Mouse (Mus musculus): ENCODE data around the gene Nbl1.

Gene Nbl1

DNA sequence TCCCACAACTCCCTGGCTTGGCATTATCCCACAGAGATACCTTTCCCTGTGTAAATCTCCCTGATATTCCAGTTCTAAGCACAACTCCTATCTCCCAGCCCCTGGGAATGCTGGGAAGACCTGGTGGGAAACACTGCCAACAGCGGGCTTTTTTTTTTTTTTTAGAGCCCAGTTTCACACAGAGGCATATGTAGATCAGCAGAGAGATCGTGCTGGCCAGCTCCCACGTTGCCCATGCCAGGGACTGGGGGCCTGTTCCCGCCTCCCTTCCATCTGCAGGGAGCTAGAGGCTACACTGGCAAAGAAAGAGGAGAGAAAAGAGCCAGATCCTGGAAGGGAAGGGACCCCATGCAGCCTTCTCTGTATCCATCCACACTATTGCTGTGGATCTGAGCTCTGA lies 24.5 kb downstream of the Nbl1 start:
- DNase-seq (ENCODE audit: low read depth, low spot score) = no peak

GRCm38 (mm10) chr4:139064831-139065230 lies 28.0 kb downstream of the Nbl1 start:
- peak; percentile 67 for DNase-seq (ENCODE audit: low read depth, low spot score)

- DNase-seq (ENCODE audit: low read depth, low spot score) = peak; percentile 59
Observed at GRCm38 (mm10) chr4:139059569-139059968, 33.2 kb downstream of the Nbl1 start.

- DNase-seq (ENCODE audit: low read depth, low spot score) = no peak
Observed at GRCm38 (mm10) chr4:139058029-139058428, 34.8 kb downstream of the Nbl1 start.

DNA sequence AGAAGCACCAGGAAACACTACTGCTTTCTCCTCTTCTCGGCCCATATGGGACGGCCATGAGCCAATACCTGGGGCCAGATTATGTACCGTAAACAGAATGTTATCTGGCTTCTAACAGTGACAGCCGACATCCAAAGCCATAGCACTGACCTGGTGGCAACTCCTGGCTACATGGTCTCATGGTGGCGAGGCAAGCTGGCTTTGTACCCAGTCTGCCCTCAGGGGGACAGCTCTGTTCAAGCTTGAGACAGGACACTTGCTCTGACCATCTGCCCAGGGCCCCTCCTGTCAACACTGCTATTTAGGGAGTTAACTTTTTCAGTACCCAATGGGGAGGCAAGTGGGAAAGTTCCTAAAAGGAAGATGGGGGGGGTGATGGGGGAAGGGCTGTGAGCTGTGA lies 35.5 kb downstream of the Nbl1 start:
- DNase-seq (ENCODE audit: low read depth, low spot score) = no peak

DNA sequence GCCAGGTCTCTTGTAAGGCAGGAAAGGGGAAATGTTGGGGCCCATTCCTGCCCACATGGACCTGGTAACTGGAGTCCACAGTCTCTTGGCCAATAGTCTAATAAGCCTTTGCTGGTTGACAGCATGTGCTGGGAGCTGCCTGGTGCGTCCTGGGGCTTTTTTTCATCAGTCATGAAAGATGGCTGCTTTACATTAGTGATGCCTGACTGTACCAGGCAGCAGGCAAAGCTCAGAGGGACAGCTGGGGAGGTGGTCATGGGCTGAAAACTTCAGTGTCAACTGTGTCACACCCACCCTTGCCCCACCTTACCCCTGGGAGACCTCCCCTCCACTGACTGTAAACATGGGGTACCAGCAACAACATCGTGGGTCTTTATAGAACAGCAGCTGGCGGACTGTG lies 37.0 kb downstream of the Nbl1 start:
- no peak for DNase-seq (ENCODE audit: low read depth, low spot score)

GRCm38 (mm10) chr4:139055336-139055735 lies 37.5 kb downstream of the Nbl1 start:
- no peak for DNase-seq (ENCODE audit: low read depth, low spot score)

- DNase-seq (ENCODE audit: low read depth, low spot score) = no peak
Observed at GRCm38 (mm10) chr4:139054300-139054923, 38.4 kb downstream of the Nbl1 start.

DNA sequence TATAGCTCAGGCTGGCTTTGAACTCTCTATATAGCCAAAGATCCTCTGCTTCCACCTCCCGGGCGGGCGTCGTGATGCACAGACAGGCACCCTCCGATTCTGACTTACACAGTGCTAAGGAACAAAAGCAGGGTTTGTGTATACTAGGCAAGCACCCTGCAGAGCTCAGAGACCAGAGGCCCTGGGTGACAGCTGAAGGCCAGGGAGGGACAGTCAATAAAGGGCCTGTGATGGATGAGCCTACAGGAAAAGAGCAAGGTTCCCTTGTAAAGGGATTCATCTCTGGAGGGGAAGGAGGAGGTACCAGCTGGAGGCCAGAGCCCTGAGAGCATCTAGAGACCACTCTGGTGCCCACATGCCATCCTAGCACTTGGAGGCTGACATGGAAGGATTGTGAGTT lies 39.4 kb downstream of the Nbl1 start:
- DNase-seq (ENCODE audit: low read depth, low spot score) = no peak

GRCm38 (mm10) chr4:139052796-139053195 lies 40.0 kb downstream of the Nbl1 start:
- DNase-seq (ENCODE audit: low read depth, low spot score) = no peak

GRCm38 (mm10) chr4:139048518-139048917 lies 44.3 kb downstream of the Nbl1 start:
- no peak for DNase-seq (ENCODE audit: low read depth, low spot score)

DNA sequence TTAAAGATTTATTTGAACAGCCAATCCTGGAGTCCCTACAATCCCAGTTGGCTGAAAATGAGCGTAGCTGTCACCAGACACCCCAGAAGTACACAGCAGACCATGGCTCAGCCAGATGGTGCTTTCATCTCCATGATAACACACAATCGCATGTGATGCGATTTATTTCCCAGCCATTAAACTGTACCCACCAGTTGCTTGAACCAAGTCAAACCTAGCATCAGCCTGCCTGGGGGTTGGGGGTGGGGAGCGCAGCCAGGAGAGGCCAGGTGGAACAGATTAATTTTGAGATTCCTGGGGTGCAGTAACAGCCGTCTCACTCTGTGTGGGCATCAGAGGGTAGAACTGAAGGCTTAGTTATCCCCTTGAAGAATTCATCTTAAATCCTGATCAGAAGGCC lies 46.4 kb downstream of the Nbl1 start:
- no peak for DNase-seq (ENCODE audit: low read depth, low spot score)

- peak; percentile 73 for DNase-seq (ENCODE audit: low read depth, low spot score)
Observed at GRCm38 (mm10) chr4:139044566-139044965, 48.2 kb downstream of the Nbl1 start.

DNA sequence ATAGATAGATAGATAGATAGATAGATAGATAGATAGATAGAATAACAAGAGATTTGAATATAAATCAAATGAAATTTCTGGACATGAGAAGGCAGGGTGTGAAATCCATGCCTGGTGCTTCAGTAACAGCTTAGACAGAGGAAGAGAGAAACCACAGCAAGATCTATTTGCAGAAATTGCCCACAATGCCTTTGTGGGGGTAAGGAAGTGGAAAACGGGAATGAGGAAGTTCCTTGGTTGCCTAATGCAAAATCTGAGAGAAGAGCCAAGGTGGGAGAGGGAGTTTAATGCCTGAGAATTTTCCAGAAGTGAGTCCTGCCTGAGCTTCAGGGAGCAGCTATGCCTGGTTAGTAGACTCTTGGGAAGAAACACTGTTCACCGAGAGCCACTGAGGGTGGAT lies 49.2 kb downstream of the Nbl1 start:
- DNase-seq (ENCODE audit: low read depth, low spot score) = no peak

- DNase-seq (ENCODE audit: low read depth, low spot score) = no peak
Observed at GRCm38 (mm10) chr4:139042611-139043010, 50.2 kb downstream of the Nbl1 start.

- DNase-seq (ENCODE audit: low read depth, low spot score) = no peak
Observed at GRCm38 (mm10) chr4:139040084-139040839, 52.5 kb downstream of the Nbl1 start.

GRCm38 (mm10) chr4:139037795-139038607 lies 54.8 kb downstream of the Nbl1 start:
- no peak for DNase-seq (ENCODE audit: low read depth, low spot score)

DNA sequence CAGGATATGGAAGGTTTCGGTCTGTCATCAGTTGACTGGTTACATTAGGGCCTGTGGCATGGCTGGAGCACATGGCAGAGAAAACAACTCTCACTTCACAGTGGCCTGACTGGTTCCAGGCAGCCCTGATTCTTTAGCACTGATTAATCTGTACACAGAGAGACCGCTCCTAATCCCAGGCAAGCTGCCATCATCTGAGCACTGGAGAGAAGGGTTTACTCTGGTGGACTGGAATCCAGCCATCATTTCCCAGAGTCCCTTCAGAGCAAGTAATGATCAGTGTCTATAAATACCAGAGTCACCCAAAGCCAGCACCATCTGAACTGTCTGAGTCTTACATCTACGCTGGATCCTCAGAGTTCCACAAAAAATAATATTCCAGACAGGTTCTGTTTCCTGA lies 57.0 kb downstream of the Nbl1 start:
- no peak for DNase-seq (ENCODE audit: low read depth, low spot score)

DNA sequence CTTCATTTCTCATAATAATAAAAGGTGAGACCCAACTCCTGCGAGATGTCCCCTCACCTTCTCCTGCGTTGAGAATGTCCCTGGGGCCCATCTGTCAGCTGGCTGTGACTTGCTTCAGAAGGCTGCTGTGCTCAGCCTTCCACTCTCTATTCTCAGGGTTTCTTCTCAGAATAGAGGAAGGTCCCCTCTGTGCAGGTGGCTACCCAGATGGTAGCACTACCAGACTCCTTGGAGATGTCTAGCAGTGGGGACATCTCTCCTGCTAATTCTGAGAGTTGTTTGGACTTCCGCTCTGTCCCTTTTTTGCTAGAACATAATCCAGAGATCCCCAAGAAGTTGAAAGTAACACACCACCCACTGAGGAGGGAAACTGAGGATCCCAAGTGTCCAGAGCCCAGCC lies 57.9 kb downstream of the Nbl1 start:
- DNase-seq (ENCODE audit: low read depth, low spot score) = no peak

DNA sequence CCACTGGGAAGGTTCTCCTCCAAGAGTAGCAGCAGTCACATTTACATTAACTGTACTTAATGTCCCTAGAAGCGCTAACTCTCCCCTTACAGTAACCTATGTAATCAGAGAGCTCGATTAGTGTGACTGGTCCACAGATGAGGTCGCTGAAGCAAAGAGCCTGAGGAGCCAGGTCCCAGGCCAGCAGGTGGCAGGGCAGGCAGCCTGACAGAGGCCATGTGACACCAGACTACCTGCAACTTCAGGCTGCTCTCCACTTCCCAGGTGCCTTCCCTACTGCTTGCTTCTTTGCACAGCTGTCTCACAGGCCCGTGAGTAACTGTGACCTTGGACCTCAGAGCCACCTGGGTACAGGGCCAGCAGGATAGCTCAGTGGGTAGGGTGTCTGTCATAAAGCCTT lies 58.3 kb downstream of the Nbl1 start:
- DNase-seq (ENCODE audit: low read depth, low spot score) = no peak

DNA sequence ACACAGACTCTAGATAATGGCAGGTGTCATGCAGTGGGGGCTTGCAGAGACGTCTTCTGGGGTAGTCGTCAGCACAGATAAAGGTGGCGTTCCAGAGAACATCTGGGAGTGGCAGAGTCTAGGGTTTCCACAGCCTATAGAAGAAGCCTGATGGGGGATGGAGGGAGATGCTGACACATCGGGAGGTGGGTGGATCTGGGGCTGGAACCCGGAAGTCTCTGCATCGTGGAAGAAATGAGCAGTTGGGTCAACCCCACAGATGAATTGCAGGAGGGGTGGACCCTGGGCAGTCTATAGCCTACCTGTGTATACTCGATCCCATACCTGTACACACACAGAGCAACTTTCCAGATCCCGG lies 58.8 kb downstream of the Nbl1 start:
- no peak for DNase-seq (ENCODE audit: low read depth, low spot score)

DNA sequence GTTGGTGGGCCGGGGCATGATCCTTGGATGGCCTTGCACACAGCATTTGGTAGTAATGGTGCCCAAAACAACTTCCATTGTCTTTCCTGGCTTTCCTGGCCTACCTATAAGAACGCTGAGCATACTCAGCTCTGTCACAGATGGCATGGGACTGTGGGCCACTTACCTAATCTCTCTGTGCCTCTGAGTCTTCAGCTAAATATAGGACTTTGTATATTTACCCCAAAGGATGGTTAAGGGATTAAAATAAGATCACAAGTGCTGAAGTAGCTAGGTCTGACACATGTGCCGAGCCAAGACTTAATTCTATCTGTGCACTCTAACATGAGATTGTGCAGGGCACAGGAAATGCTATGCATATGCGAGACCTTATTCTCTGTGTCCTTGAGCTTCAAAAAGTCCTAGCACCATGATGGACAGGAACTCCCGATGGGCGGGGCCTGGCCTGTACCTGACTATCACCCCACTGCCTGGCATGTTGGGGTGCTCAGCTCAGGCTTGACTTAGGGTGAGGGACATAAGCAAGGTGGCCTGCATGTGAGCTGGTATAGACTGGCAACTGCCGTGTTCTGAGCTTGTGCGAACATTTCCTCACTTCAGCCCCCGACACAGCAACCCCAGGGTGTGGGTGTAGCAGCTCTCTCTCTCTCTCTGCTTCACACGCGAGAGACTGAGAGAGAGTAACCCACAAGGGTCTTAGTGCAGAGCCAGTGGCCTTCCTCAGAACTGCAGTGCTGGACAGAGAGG lies 59.4 kb downstream of the Nbl1 start:
- DNase-seq (ENCODE audit: low read depth, low spot score) = no peak

Data from R1 (cell line).